Mouse (Mus musculus) midbrain, postnatal 0 days (tissue): ENCODE measurements around the gene Glp1r. TPM values are rescaled to one million over a fixed set of nuclear protein-coding genes. Genes with fewer than 3 reads are reported as not detected.
A peak's percentile ranks its signal among the peaks of the same experiment; 100 is the strongest.

Experiments used
- ATAC-seq: fragments of 200-750 bp; cut with Nextera tagmentation; 2 replicates; pipeline ENCODE4 v1.8.0; 2017; ENCODE audit warnings: moderate number of reproducible peaks, mild to moderate bottlenecking, moderate TSS enrichment, moderate library complexity; ENCODE audit not compliant: low FRiP score
- DNase-seq: peaks from one replicate; pipeline ENCODE4 v3.0.0-alpha.2; 2015; ENCODE audit warnings: low spot score
- H3K27ac ChIP-seq: fragments of 300-500 bp; sonication (generic); 2 replicates; pipeline ENCODE4 v1.5.1; 2014; ENCODE audit warnings: low read depth, mild to moderate bottlenecking, low read length, mixed read lengths
- H3K27me3 ChIP-seq: fragments of 300-500 bp; sonication (generic); 2 replicates; pipeline ENCODE4 v1.6.1; 2014; ENCODE audit warnings: low read length, control low read depth, mixed read lengths; ENCODE audit not compliant: insufficient read depth
- H3K36me3 ChIP-seq: fragments of 300-500 bp; sonication (generic); 2 replicates; pipeline ENCODE4 v1.6.1; 2014; ENCODE audit warnings: low read length, control low read depth, mixed read lengths; ENCODE audit not compliant: insufficient read depth
- H3K4me1 ChIP-seq: fragments of 300-500 bp; sonication (generic); 2 replicates; pipeline ENCODE4 v1.6.1; 2014; ENCODE audit warnings: mild to moderate bottlenecking, control low read depth, antibody characterized with exemption, low read length, mixed read lengths; ENCODE audit not compliant: insufficient read depth
- H3K4me2 ChIP-seq: fragments of 300-500 bp; sonication (generic); 2 replicates; pipeline ENCODE4 v1.6.1; 2014; ENCODE audit warnings: low read depth, mild to moderate bottlenecking, low read length, mixed read lengths; ENCODE audit not compliant: poor library complexity, severe bottlenecking
- H3K4me3 ChIP-seq: fragments of 300-500 bp; sonication (generic); 2 replicates; pipeline ENCODE4 v1.5.1; 2014; ENCODE audit warnings: low read depth, mild to moderate bottlenecking, low read length, moderate library complexity
- H3K9ac ChIP-seq: fragments of 300-500 bp; sonication (generic); replicated peaks from 2 replicates; pipeline ENCODE4 v1.6.1; 2014; ENCODE audit warnings: mild to moderate bottlenecking, low read length, moderate library complexity, mixed read lengths; ENCODE audit not compliant: poor library complexity, severe bottlenecking
- H3K9me3 ChIP-seq: fragments of 300-500 bp; sonication (generic); 2 replicates; pipeline ENCODE4 v1.6.1; 2016; ENCODE audit warnings: low read length, control low read depth
- CTCF ChIP-seq: IDR thresholded peaks from 2 replicates; pipeline ENCODE4 v1.5.1; 2016; ENCODE audit warnings: antibody characterized with exemption, mild to moderate bottlenecking
- WGBS: fragments of 180-500 bp; shearing (Covaris S2); extraction: QIAGEN DNeasy Blood & Tissue Kit; methylation state at CpG from one replicate; pipeline ENCODE4 v1.1.7; 2014; 5-methylcytosine and 5-hydroxymethylcytosine counted together
- polyA plus RNA-seq: library from polyadenylated mRNA; unstranded; fragments of >200 nt; fragmentation: Nextera tagmentation; extraction: Ambion mirVana; gene quantifications from 2 replicates; pipeline ENCODE4 v1.2.1, GENCODE M21; 2015
- total RNA-seq: library from RNA; depleted of rRNA; stranded (reverse); fragments of >200 nt; gene quantifications from 2 replicates; pipeline ENCODE4 v1.2.3, GENCODE M21; 2014; rRNA removed

Gene Glp1r
- total RNA-seq (3.3 and 3.4 TPM in 2 replicates), polyA plus RNA-seq (1.2 and 1.5 TPM in 2 replicates)

- Histone ChIP-seq H3K4me3 (peak within 1 kb of the TSS; percentile 49), H3K36me3 (no peaks in the 10 kb centered on the region), H3K4me1 (peaks cover 5% of the 10 kb centered on the region; the same call in 1 of the 2 replicates), H3K9me3 (no peaks in the 10 kb centered on the region), H3K4me2 (peak within 1 kb of the TSS; percentile 99), H3K9ac (peak within 1 kb of the TSS; percentile 56), H3K27ac (no peak within 1 kb of the TSS), H3K27me3 (0 out of 2 replicates have a peak, but pooled peaks cover 4% of the 10 kb centered on the region)
- WGBS: under 1% methylated on average over 36 of the region's 37 CpGs
- ATAC-seq (0 out of 2 replicates have a peak, but pooled peaks have one; percentile 13), DNase-seq (no peak)
- TF ChIP-seq CTCF: no peak
Measured at GRCm38 (mm10) chr17:30901627-30902026, at the start of gene Glp1r. Gene Glp1r, plus strand, starts transcription at chr17:30901817.

GRCm38 (mm10) chr17:30852345-30852744, 49.3 kb upstream of the Glp1r start:
- no peak for DNase-seq
- Histone ChIP-seq H3K27me3 (no peaks in the 10 kb centered on the region), H3K9ac (no peak overlapping the region), H3K9me3 (no peaks in the 10 kb centered on the region), H3K4me3 (no peak overlapping the region), H3K27ac (no peak overlapping the region), H3K36me3 (no peaks in the 10 kb centered on the region), H3K4me1 (no peaks in the 10 kb centered on the region), H3K4me2 (no peak overlapping the region)
- TF ChIP-seq CTCF: peak; percentile 29
- no peak for ATAC-seq

- Histone ChIP-seq H3K36me3 (no peaks in the 10 kb centered on the region), H3K4me2 (no peak overlapping the region), H3K4me3 (no peak overlapping the region), H3K9me3 (no peaks in the 10 kb centered on the region), H3K9ac (no peak overlapping the region), H3K27me3 (no peaks in the 10 kb centered on the region), H3K4me1 (no peaks in the 10 kb centered on the region; the same call in 1 of the 2 replicates), H3K27ac (no peak overlapping the region)
- WGBS: 88% methylated on average over 5 of the region's 5 CpGs
- no peak for DNase-seq
- ATAC-seq: no peak
- TF ChIP-seq CTCF: no peak
Measured at GRCm38 (mm10) chr17:30857347-30857746, 44.3 kb upstream of the Glp1r start.

- Histone ChIP-seq H3K27me3 (no peaks in the 10 kb centered on the region), H3K9me3 (no peaks in the 10 kb centered on the region), H3K27ac (no peak overlapping the region), H3K36me3 (no peaks in the 10 kb centered on the region), H3K4me1 (no peaks in the 10 kb centered on the region; the same call in 1 of the 2 replicates), H3K9ac (no peak overlapping the region), H3K4me3 (no peak overlapping the region), H3K4me2 (no peak overlapping the region)
- no peak for TF ChIP-seq CTCF
- 65% methylated on average over 11 of the region's 11 CpGs for WGBS
- no peak for ATAC-seq
- no peak for DNase-seq
Measured at GRCm38 (mm10) chr17:30858586-30859259, 42.9 kb upstream of the Glp1r start.

- peak; percentile 36 for DNase-seq
- Histone ChIP-seq H3K36me3 (no peaks in the 10 kb centered on the region), H3K4me3 (no peak overlapping the region), H3K27me3 (no peaks in the 10 kb centered on the region), H3K9ac (0 out of 2 replicates have a peak overlapping the region, but pooled peaks have one; percentile 19), H3K27ac (no peak overlapping the region), H3K4me2 (no peak overlapping the region), H3K9me3 (no peaks in the 10 kb centered on the region), H3K4me1 (peaks cover 4% of the 10 kb centered on the region; the same call in 1 of the 2 replicates)
- TF ChIP-seq CTCF: no peak
- ATAC-seq: no peak; the same call in 1 of the 2 replicates
- WGBS: 15% methylated on average over 10 of the region's 10 CpGs
Measured at GRCm38 (mm10) chr17:30859989-30860585, 41.5 kb upstream of the Glp1r start.

- WGBS: 51% methylated on average over 7 of the region's 7 CpGs
- Histone ChIP-seq H3K9ac (no peak overlapping the region), H3K36me3 (no peaks in the 10 kb centered on the region), H3K27ac (no peak overlapping the region), H3K4me1 (peaks cover 4% of the 10 kb centered on the region; the same call in 1 of the 2 replicates), H3K4me2 (no peak overlapping the region), H3K9me3 (no peaks in the 10 kb centered on the region), H3K27me3 (no peaks in the 10 kb centered on the region), H3K4me3 (no peak overlapping the region)
- no peak for DNase-seq
- no peak for ATAC-seq
- TF ChIP-seq CTCF: no peak
Measured at GRCm38 (mm10) chr17:30860606-30861005, 41.0 kb upstream of the Glp1r start.
